Comparison of ENCODE assay signal across 32 mouse cellular contexts in the genomic region with DNA sequence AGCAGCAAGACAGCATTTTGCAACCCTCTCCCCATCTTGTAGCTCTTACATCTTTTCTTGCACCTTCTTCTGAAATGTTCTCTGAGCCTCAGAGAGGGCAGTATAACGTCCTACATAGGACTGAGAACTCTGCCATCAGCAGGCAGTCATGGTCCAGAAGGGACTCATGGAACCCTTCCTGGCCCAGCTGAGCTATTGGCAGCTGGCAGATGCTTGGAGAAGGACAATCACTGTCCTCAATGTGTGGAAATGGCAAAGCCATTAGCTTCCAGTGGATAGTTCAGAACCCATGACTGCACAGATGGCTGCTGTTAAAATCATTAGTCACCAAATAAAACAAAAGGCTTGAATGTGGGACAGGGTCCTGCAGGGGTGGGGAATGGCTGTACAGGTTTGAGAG. TPM values are rescaled to one million over a fixed set of nuclear protein-coding genes. Genes with fewer than 3 reads are reported as not detected.
DNase-seq lines count a peak whose midpoint lies in the region; ATAC-seq and TF ChIP-seq lines count a peak whose summit lies in the region.
"Had no signal": no experiment of that assay in that cellular context is flagged by ENCODE, and none has a peak within 500 bp of the region (broad histone marks: within the 10 kb centered on the region; RNA-seq: fewer than 3 reads in every experiment).

No protein-coding gene starts in this region.

- no peaks in the 10 kb centered on the region for H3K36me3 ChIP-seq in heart, embryonic 11.5 days (ENCODE audit: control insufficient read depth, insufficient read depth, low read length)
- H3K36me3 ChIP-seq in heart, postnatal 0 days (replicated peaks; ENCODE audit: control insufficient read depth, insufficient read depth, low read length), result no peaks in the 10 kb centered on the region
- H3K36me3 ChIP-seq: embryonic facial prominence, embryonic 12.5 days; embryonic facial prominence, embryonic 15.5 days; G1E; heart, embryonic 13.5 days; hindbrain, embryonic 10.5 days; hindbrain, embryonic 13.5 days; intestine, embryonic 15.5 days had no signal

- H3K27ac ChIP-seq in heart, embryonic 11.5 days (ENCODE audit: low read depth, low read length), result no peak overlapping the region
- peak overlapping the region; percentile 51; the same call in 1 of the 2 replicates for H3K27ac ChIP-seq in heart, postnatal 0 days (ENCODE audit: low read depth)
- H3K27ac ChIP-seq: embryonic facial prominence, embryonic 12.5 days; embryonic facial prominence, embryonic 15.5 days; heart, embryonic 13.5 days; hindbrain, embryonic 10.5 days; hindbrain, embryonic 13.5 days; intestine, embryonic 15.5 days had no signal

- ATAC-seq in heart, embryonic 11.5 days (replicated peaks; ENCODE audit: insufficient number of reproducible peaks, low FRiP score, low TSS enrichment), result no peak
- no peak for ATAC-seq in heart, postnatal 0 days (ENCODE audit: insufficient read depth, low read depth)
- ATAC-seq: forebrain, embryonic 14.5 days; forebrain, postnatal 0 days; hindbrain, embryonic 16.5 days; intestine, embryonic 15.5 days; Patski had no signal

- no peaks in the 10 kb centered on the region for H3K27me3 ChIP-seq in heart, embryonic 11.5 days (ENCODE audit: control insufficient read depth, insufficient read depth, low read length)
- no peaks in the 10 kb centered on the region for H3K27me3 ChIP-seq in heart, postnatal 0 days (ENCODE audit: control insufficient read depth, insufficient read depth, low read length)
- H3K27me3 ChIP-seq: CH12.LX; embryonic facial prominence, embryonic 12.5 days; embryonic facial prominence, embryonic 15.5 days; heart, embryonic 13.5 days; hindbrain, embryonic 13.5 days; intestine, embryonic 15.5 days had no signal

- H3K9ac ChIP-seq in heart, embryonic 11.5 days (ENCODE audit: low read depth, low read length), result no peak overlapping the region
- no peak overlapping the region for H3K9ac ChIP-seq in heart, postnatal 0 days (replicated peaks; ENCODE audit: low read depth, low read length)
- H3K9ac ChIP-seq: embryonic facial prominence, embryonic 12.5 days; embryonic facial prominence, embryonic 15.5 days; forebrain, postnatal 0 days; heart, embryonic 13.5 days; hindbrain, embryonic 13.5 days; intestine, embryonic 15.5 days had no signal

- no peak for TF ChIP-seq EP300 in heart, postnatal 0 days (IDR thresholded peaks at IDR 0.05; ENCODE audit: low read depth)

- H3K9me3 ChIP-seq in heart, embryonic 11.5 days (replicated peaks; ENCODE audit: control insufficient read depth, low read length), result no peaks in the 10 kb centered on the region
- H3K9me3 ChIP-seq in heart, postnatal 0 days (replicated peaks; ENCODE audit: control insufficient read depth, low read length), result no peaks in the 10 kb centered on the region
- H3K9me3 ChIP-seq: embryonic facial prominence, embryonic 12.5 days; embryonic facial prominence, embryonic 15.5 days; G1E; heart, embryonic 13.5 days; hindbrain, embryonic 10.5 days; hindbrain, embryonic 13.5 days; intestine, embryonic 15.5 days had no signal

- H3K4me1 ChIP-seq in heart, embryonic 11.5 days (ENCODE audit: control insufficient read depth, insufficient read depth, low read length), result no peaks in the 10 kb centered on the region
- no peaks in the 10 kb centered on the region for H3K4me1 ChIP-seq in heart, postnatal 0 days (ENCODE audit: control insufficient read depth, insufficient read depth)
- H3K4me1 ChIP-seq: embryonic facial prominence, embryonic 12.5 days; embryonic facial prominence, embryonic 15.5 days; heart, embryonic 13.5 days; hindbrain, embryonic 13.5 days; intestine, embryonic 15.5 days had no signal

- 45% methylated on average over 1 of the region's 1 CpGs for WGBS in heart, embryonic 11.5 days (ENCODE audit: insufficient replicate concordance)
- 32% methylated on average over 1 of the region's 1 CpGs for WGBS in heart, postnatal 0 days

- intact Hi-C loops in heart, postnatal 25 days (cut with DNase I), result no loop called here

- H3K4me2 ChIP-seq in heart, embryonic 11.5 days, result no peak overlapping the region
- H3K4me2 ChIP-seq in heart, postnatal 0 days (ENCODE audit: low read depth, low read length), result no peak overlapping the region
- H3K4me2 ChIP-seq: embryonic facial prominence, embryonic 12.5 days; embryonic facial prominence, embryonic 15.5 days; heart, embryonic 13.5 days; hindbrain, embryonic 13.5 days; intestine, embryonic 15.5 days had no signal

- DNase-seq in heart, adult 11 months, result peak; percentile 91
- no peak for DNase-seq in heart, postnatal 0 days (ENCODE audit: low spot score)
- no peak for DNase-seq in heart, postnatal 25 days (ENCODE audit: low spot score)
- peak; percentile 27 for DNase-seq in retina, postnatal 1 day
- DNase-seq in retina, embryonic 14.5 days (ENCODE audit: low spot score), result no peak
- DNase-seq: adrenal gland, postnatal 10 days; adrenal gland, postnatal 36 days; B cell, adult 2 months; cerebellum, adult 11 months; cerebellum, adult 2 months; cerebellum, adult 9-11 months; cerebellum, postnatal 25 days; forebrain, postnatal 0 days; gastrocnemius, postnatal 36 days; kidney, adult 11 months had no signal

- no peak for TF ChIP-seq CTCF in heart, postnatal 0 days (IDR thresholded peaks at IDR 0.05; ENCODE audit: low read depth)

- H3K4me3 ChIP-seq in heart, embryonic 11.5 days (ENCODE audit: low read depth, low read length), result no peak overlapping the region
- no peak overlapping the region for H3K4me3 ChIP-seq in heart, postnatal 0 days (ENCODE audit: low read depth, low read length)
- H3K4me3 ChIP-seq: embryonic facial prominence, embryonic 12.5 days; embryonic facial prominence, embryonic 15.5 days; heart, embryonic 13.5 days; hindbrain, embryonic 10.5 days; hindbrain, embryonic 13.5 days; intestine, embryonic 15.5 days had no signal

RNA-seq across cellular contexts. Expression of a gene that starts 35.6 kb away (rescaled TPM):
- polyA plus RNA-seq in heart, embryonic 11.5 days (2014; fragmentation: Nextera tagmentation; extraction: Ambion mirVana), result 0.07 and 0.11 TPM in 2 replicates
- total RNA-seq in heart, postnatal 0 days (2014; rRNA removed; ENCODE audit: low replicate concordance), result not detected in 2 replicates
- 0.14 and 0.23 TPM in 2 replicates for polyA plus RNA-seq in heart, postnatal 0 days (2015; fragmentation: Nextera tagmentation; extraction: Ambion mirVana)
- not detected for total RNA-seq in heart, postnatal 25 days (2021)
- total RNA-seq: adrenal gland, adult 18-20 months; CH12.LX; common myeloid progenitor, adult 5-6 weeks; gastrocnemius, adult 8-10 months; gastrocnemius, postnatal 36 days; granulocyte monocyte progenitor cell, adult 5-6 weeks; heart, postnatal 36 days had no signal
- polyA plus RNA-seq: G1E, Patski had no signal

Comparison
In these comparisons a context has a peak if more than half of its experiments do, and no peak if none do; other contexts are left out.
1. DNase-seq: peak in heart, adult 11 months (single experiment) and retina, postnatal 1 day (single experiment); none in heart, postnatal 0 days (single experiment), heart, postnatal 25 days (single experiment) and retina, embryonic 14.5 days (single experiment).